Mouse (Mus musculus) CH12.LX (cell line): ENCODE measurements around the gene Smoc1. TPM values are rescaled to one million over a fixed set of nuclear protein-coding genes. Genes with fewer than 3 reads are reported as not detected.

Source experiments
- DNase-seq: peaks from one replicate; pipeline ENCODE4 v3.0.0-alpha.2; 2013; ENCODE audit errors: extremely low read depth
- H3K27ac ChIP-seq: 2 replicates; pipeline ENCODE4 v1.5.1; 2012; ENCODE audit warnings: low read depth, mild to moderate bottlenecking, control low read depth, moderate library complexity; ENCODE audit not compliant: insufficient read depth
- H3K27me3 ChIP-seq: replicated peaks from 2 replicates; pipeline ENCODE3; 2012; ENCODE audit warnings: inconsistent platforms
- H3K36me3 ChIP-seq, 2 experiments: replicated peaks in 1 of 2; 2 replicates each; pipeline versions ENCODE3 to v1.6.1; 2012; ENCODE audit warnings: inconsistent platforms in 1 of 2, low read length in 1 of 2, mild to moderate bottlenecking in 1 of 2, mixed read lengths in 1 of 2, moderate library complexity in 1 of 2; ENCODE audit not compliant: control insufficient read depth in 1 of 2, insufficient read depth in 1 of 2
- H3K4me1 ChIP-seq, 2 experiments: 2 replicates each; pipeline ENCODE4 v1.6.1; 2012; ENCODE audit warnings: inconsistent platforms in 1 of 2, moderate library complexity in 1 of 2; ENCODE audit not compliant: insufficient read depth in 2 of 2, control insufficient read depth in 1 of 2
- H3K4me2 ChIP-seq: 2 replicates; pipeline ENCODE4 v1.6.1; 2012; ENCODE audit warnings: low read depth, mild to moderate bottlenecking, control low read depth; ENCODE audit not compliant: poor library complexity, insufficient read depth, severe bottlenecking
- H3K4me3 ChIP-seq, 3 experiments: fragments of 150-350 bp in 1 of 3; sonication (generic) in 1 of 3; replicated peaks in 1 of 3; 2 replicates each; pipeline versions ENCODE3 to v1.5.1; 2011 to 2012; ENCODE audit warnings: low read depth in 2 of 3, low read length in 2 of 3, mild to moderate bottlenecking in 2 of 3, moderate library complexity in 2 of 3, control low read depth in 1 of 3, improper control_type of control experiment in 1 of 3, inconsistent platforms in 1 of 3, mixed read lengths in 1 of 3; ENCODE audit not compliant: poor library complexity in 1 of 3
- H3K79me2 ChIP-seq: replicated peaks from 2 replicates; pipeline ENCODE4 v1.6.1; 2012; ENCODE audit warnings: mild to moderate bottlenecking, moderate library complexity; ENCODE audit not compliant: control insufficient read depth, poor library complexity, insufficient read depth, severe bottlenecking; ENCODE audit errors: extremely low read depth
- H3K9ac ChIP-seq: 2 replicates; pipeline ENCODE4 v1.6.1; 2012; ENCODE audit warnings: low read depth, mild to moderate bottlenecking, control low read depth, moderate library complexity; ENCODE audit not compliant: insufficient read depth
- H3K9me3 ChIP-seq: replicated peaks from 2 replicates; pipeline ENCODE3; 2012; ENCODE audit warnings: low read length, inconsistent platforms, mixed read lengths
- CHD1 ChIP-seq: IDR thresholded peaks from 2 replicates; pipeline ENCODE4 v1.6.1; 2012; ENCODE audit warnings: low read depth, low read length, improper control_type of control experiment, inconsistent platforms
- CTCF ChIP-seq, 2 experiments: IDR thresholded peaks in 1 of 2; conservative IDR thresholded peaks in 1 of 2; 2 replicates each; pipeline ENCODE4 v1.5.1; 2011 to 2012; ENCODE audit warnings: low read depth in 2 of 2, low read length in 2 of 2, improper control_type of control experiment in 1 of 2, inconsistent platforms in 1 of 2, mild to moderate bottlenecking in 1 of 2, moderate library complexity in 1 of 2
- E2F4 ChIP-seq: IDR thresholded peaks from 2 replicates; pipeline ENCODE4 v1.6.1; 2011; ENCODE audit warnings: low read depth, low read length, improper control_type of control experiment; ENCODE audit not compliant: insufficient replicate concordance
- ELF1 ChIP-seq: IDR thresholded peaks from 2 replicates; pipeline ENCODE4 v1.6.1; 2014; ENCODE audit warnings: low read depth, mild to moderate bottlenecking, inconsistent platforms, low read length, improper control_type of control experiment
- JUND ChIP-seq: conservative IDR thresholded peaks from 2 replicates; pipeline ENCODE4 v1.6.1; 2011; ENCODE audit warnings: low read depth, low read length, improper control_type of control experiment
- MAX ChIP-seq: IDR thresholded peaks from 2 replicates; pipeline ENCODE4 v1.6.1; 2011; ENCODE audit warnings: low read length, improper control_type of control experiment
- MAZ ChIP-seq: IDR thresholded peaks from 2 replicates; pipeline ENCODE4 v1.6.1; 2012; ENCODE audit warnings: low read depth, mild to moderate bottlenecking, inconsistent platforms, low read length, improper control_type of control experiment, moderate library complexity
- NELFE ChIP-seq: IDR thresholded peaks from 2 replicates; pipeline ENCODE4 v1.6.1; 2011; ENCODE audit warnings: low read depth, low read length, improper control_type of control experiment
- PAX5 ChIP-seq: IDR thresholded peaks from 2 replicates; pipeline ENCODE4 v1.6.1; 2012; ENCODE audit warnings: low read length, inconsistent platforms, mixed read lengths
- POLR2A ChIP-seq: IDR thresholded peaks from 2 replicates; pipeline ENCODE4 v1.6.1; 2011; ENCODE audit warnings: low read depth, mild to moderate bottlenecking, improper control_type of control experiment, low read length
- SMC3 ChIP-seq: IDR thresholded peaks from 2 replicates; pipeline ENCODE4 v1.6.1; 2011; ENCODE audit warnings: low read depth, low read length, improper control_type of control experiment
- TBP ChIP-seq: conservative IDR thresholded peaks from 2 replicates; pipeline ENCODE4 v1.6.1; 2011; ENCODE audit warnings: low read depth, low read length, improper control_type of control experiment
- ZC3H11A ChIP-seq: IDR thresholded peaks from 2 replicates; pipeline ENCODE4 v1.6.1; 2012; ENCODE audit warnings: low read depth, mild to moderate bottlenecking, inconsistent platforms, low read length, improper control_type of control experiment
- ZKSCAN1 ChIP-seq: IDR thresholded peaks from 2 replicates; pipeline ENCODE4 v1.6.1; 2012; ENCODE audit warnings: low read depth, inconsistent platforms, low read length, improper control_type of control experiment, borderline replicate concordance
- ZMIZ1 ChIP-seq: IDR thresholded peaks from 2 replicates; pipeline ENCODE4 v1.6.1; 2012; ENCODE audit warnings: low read depth, mild to moderate bottlenecking, inconsistent platforms, low read length, improper control_type of control experiment
- dilution Hi-C: fragments of 300-500 bp; cut with MboI; formaldehyde crosslinking; loops from 2 replicates; pipeline ENCODE4 v1.14.3; 2020; ENCODE audit warnings: low sequenced_read_pairs; ENCODE audit not compliant: extremely low pct_unique_long_range_greater_than_20kb, extremely low pct_ligation_motif_present
- in situ Hi-C: fragments of 300-500 bp; cut with MboI; formaldehyde crosslinking; loops from 3 replicates; pipeline ENCODE4 v1.14.3; 2019; ENCODE audit warnings: low sequenced_read_pairs, low pct_ligation_motif_present, low pct_unique_long_range_greater_than_20kb, mixed read lengths
- polyA plus RNA-seq: library from polyadenylated mRNA; unstranded; fragments of >175 nt; gene quantifications from 2 replicates; pipeline ENCODE4 v1.2.1, GENCODE M21; 2012; ENCODE audit warnings: low read depth; ENCODE audit not compliant: insufficient read length
- total RNA-seq, 2 experiments: library from RNA; depleted of rRNA; stranded (reverse); fragments of 300-350 nt in 1 of 2; fragments of >200 nt in 1 of 2; gene quantifications; 2 replicates each; pipeline ENCODE4 v1.2.3; 2012 to 2014

The Smoc1 gene
- total and polyA plus RNA-seq, 3 experiments, result 11.0 to 23.0 (median 11.6) TPM

- Histone ChIP-seq H3K4me1 (peaks cover 0 to 14% of the 10 kb centered on the region in 2 experiments; a peak in 2 of 4 replicates), H3K4me3 (no peak overlapping the region), H3K9me3 (no peaks in the 10 kb centered on the region), H3K9ac (no peak overlapping the region), H3K27ac (no peak overlapping the region), H3K27me3 (no peaks in the 10 kb centered on the region), H3K79me2 (no peaks in the 10 kb centered on the region; the same call in 1 of the 2 replicates), H3K36me3 (peaks cover 4 to 47% of the 10 kb centered on the region in 2 experiments), H3K4me2 (no peak overlapping the region)
- DNase-seq, result no peak
- TF ChIP-seq MAX, result no peak
- peak; percentile 31; the same call in 1 of the 2 replicates for TF ChIP-seq SMC3
- TF ChIP-seq CTCF (conservative IDR thresholded peaks at IDR 0.05 in 1 of 2, IDR thresholded peaks at IDR 0.05 in 1 of 2; ENCODE audit: low read depth in 2 of 2, low read length in 2 of 2), result peak in 1 of 2 experiments; percentile 40; a peak in 2 of 4 replicates
- dilution Hi-C loops (no loop called here), in situ Hi-C loops (no loop called here)
These were observed 14.6 kb upstream of the Smoc1 start for GRCm38 (mm10) chr12:81011994-81012393.

DNA sequence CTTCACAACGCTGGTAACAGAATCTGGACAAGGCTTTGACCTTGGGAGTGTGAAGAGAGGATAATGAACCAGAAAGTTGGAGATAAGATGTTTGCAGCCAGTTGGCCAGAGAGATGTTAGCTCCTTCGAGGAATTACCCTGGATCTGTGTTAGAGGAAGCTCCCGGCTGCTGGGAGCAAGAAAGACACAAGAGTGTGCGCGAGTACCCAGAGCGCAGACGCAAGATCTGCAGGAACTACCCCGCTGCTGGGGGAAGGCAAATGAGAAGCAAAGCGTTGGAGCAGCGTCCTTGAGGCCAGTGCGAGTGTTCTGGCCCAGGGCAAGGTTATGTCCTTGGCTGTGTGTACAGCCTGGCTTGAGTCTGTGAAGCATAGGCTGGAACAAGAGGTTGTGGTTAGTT, 13.1 kb upstream of the Smoc1 start:
- DNase-seq, result no peak
- H3K4me2 ChIP-seq, result no peak overlapping the region

GRCm38 (mm10) chr12:81017624-81018023, 9.0 kb upstream of the Smoc1 start:
- Histone ChIP-seq H3K27ac (no peak overlapping the region), H3K4me3 (peak overlapping the region; percentile 32 to 66 (median 66)), H3K9ac (peak overlapping the region; percentile 83; the same call in 1 of the 2 replicates), H3K4me1 (peaks cover 3 to 38% of the 10 kb centered on the region in 2 experiments; a peak in 3 of 4 replicates), H3K4me2 (peak overlapping the region; percentile 80), H3K36me3 (peaks cover 0 to 52% of the 10 kb centered on the region in 2 experiments), H3K79me2 (peaks cover 21% of the 10 kb centered on the region), H3K9me3 (no peaks in the 10 kb centered on the region), H3K27me3 (no peaks in the 10 kb centered on the region)
- in situ Hi-C loops, result no loop called here
- DNase-seq, result no peak
- TF ChIP-seq NELFE, result no peak
- no peak for TF ChIP-seq JUND
- no peak for TF ChIP-seq CHD1
- no peak for TF ChIP-seq POLR2A
- no peak for TF ChIP-seq ZKSCAN1
- no peak for TF ChIP-seq ZC3H11A
- no peak for TF ChIP-seq PAX5
- TF ChIP-seq ELF1, result no peak
- TF ChIP-seq MAZ, result no peak
- no peak for TF ChIP-seq TBP
- no peak for TF ChIP-seq ZMIZ1
- no peak for TF ChIP-seq MAX
- no peak for TF ChIP-seq E2F4
- dilution Hi-C loops, result no loop called here

More for the DNA sequence above, 13.1 kb upstream of the Smoc1 start:
- peaks cover 13% of the 10 kb centered on the region for H3K79me2 ChIP-seq
- no peak overlapping the region for H3K9ac ChIP-seq
- H3K27ac ChIP-seq, result no peak overlapping the region
- TF ChIP-seq ZKSCAN1, result no peak
- TF ChIP-seq, all 38 proteins: peak for 0
- H3K9me3 ChIP-seq, result no peaks in the 10 kb centered on the region
- peaks cover 0 to 45% of the 10 kb centered on the region in 2 experiments for H3K36me3 ChIP-seq
- dilution Hi-C loops (no loop called here), in situ Hi-C loops (no loop called here)
- peaks cover 3 to 21% of the 10 kb centered on the region in 2 experiments; a peak in 3 of 4 replicates for H3K4me1 ChIP-seq
- no peak overlapping the region for H3K4me3 ChIP-seq
- no peaks in the 10 kb centered on the region for H3K27me3 ChIP-seq
